Mouse (Mus musculus): ENCODE measurements at regions not wholly inside any gene's neighbourhood (a gene's known extent, or its start where the extent isn't known, plus 50 kb on each side); places are given as distances from the start of the nearest gene placed in this dataset.
"Not testable (repeated sequence)": the region's sequence is repeated elsewhere in the genome, so short reads cannot be mapped to it uniquely, and the experiment has no call there.

GRCm38 (mm10) chr17:16571403-16571802 lies 492.5 kb upstream of the Zfp960 start:
- in situ Hi-C loops (cut with MboI, MseI) = no loop called here

DNA sequence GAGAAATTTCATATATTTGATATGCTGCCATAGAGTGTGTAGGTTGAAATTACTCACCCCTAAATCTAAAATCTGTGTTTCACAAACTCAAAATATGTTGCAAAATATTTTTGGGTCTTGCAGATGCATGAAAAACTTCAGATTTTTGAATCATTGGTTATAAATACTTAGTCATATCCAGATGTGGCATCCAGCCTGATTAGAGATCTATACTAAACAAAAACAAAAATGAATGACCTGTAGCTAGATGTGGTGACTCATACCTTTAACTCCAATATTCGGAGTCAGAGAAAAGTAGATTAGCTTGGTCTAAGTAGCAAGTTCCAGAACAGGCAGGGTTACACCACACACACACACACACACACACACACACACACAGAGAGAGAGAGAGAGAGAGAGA lies 475.1 kb upstream of the Zfp960 start:
- in situ Hi-C loops (cut with MboI, MseI) = no loop called here

DNA sequence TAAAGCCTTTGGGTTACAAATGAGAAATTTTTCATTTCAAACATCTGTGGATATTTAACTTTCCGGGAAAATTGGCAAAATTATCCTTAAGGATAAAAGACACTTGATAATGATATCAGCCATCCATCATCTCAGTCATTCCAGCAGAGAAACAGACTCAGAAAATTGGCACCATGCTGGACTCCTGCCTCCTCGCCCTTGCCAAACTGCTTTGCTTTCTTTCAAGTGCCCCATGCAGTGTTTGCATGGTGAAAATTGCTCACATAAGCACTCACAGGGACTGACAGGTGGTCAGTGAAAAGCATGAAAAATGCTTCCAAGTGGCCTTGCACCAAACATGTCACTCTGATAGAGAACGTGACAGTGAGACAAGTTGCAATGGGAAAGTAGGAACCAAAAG lies 464.2 kb upstream of the Zfp960 start:
- in situ Hi-C loops (cut with MboI, MseI) = no loop called here

GRCm38 (mm10) chr17:16612405-16612979 lies 451.4 kb upstream of the Zfp960 start:
- in situ Hi-C loops (cut with MboI, MseI) = no loop called here

DNA sequence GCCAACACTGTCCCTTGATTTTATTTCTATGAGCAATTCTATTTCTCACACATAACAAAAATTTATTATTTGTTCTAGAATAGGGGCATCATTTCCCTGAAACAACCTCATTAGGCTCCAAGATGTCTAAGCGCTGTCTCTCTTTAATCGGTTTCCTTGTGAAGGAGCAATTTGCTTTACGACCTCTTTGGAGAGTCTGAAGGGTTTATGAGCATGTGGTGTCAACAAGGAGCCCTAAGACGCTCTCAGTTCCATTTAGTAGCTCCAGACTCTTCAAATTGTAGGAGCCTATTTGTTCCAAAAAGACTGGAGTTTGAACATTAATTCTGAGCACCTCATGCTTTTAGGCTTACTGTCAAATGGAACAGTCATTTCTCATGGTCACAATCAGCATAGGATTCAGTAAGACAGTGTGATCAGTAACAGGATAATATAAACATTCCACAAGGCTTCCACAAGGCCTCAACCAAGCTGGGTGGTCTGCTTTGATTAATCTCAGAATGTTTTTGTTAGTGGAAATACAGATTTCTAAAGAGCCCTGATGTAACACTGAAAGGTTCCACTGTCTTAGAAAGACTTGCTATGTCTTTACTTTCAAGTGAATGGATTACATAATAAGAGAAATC lies 441.9 kb upstream of the Zfp960 start:
- in situ Hi-C loops (cut with MboI, MseI) = no loop called here

DNA sequence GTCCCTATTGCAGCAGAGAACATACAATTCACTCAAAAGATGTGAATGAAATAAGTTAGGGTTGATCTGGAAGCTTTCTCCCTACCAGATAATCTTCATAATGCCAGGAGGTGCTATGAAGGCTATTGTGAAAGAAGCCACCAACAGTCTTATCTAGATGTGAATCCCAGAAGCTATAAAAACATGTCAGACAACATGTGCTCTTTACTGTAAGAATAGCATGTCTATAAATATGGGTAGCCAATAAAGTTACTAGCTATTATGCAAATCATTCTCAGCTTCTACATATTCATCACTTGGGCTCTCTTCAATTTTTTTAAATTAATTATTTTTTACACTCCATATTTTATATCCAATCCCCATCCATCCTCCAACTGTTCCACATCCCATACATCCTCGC lies 434.1 kb upstream of the Zfp960 start:
- in situ Hi-C loops (cut with MboI, MseI) = loop anchor here (25.0 kb wide), 1 partner anchor 518 kb away; no protein-coding TSS in a partner anchor

- in situ Hi-C loops (cut with MboI, MseI) = loop anchor here (25.0 kb wide), 1 partner anchor 521 kb away; no protein-coding TSS in a partner anchor
These were observed 430.5 kb upstream of the Zfp960 start for GRCm38 (mm10) chr17:16633426-16633825.

GRCm38 (mm10) chr17:16637463-16637862 lies 426.4 kb upstream of the Zfp960 start:
- in situ Hi-C loops (cut with MboI, MseI) = loop anchor here (25.0 kb wide), 1 partner anchor 525 kb away; no protein-coding TSS in a partner anchor

- in situ Hi-C loops (cut with MboI, MseI) = loop anchor here (25.0 kb wide), 1 partner anchor 536 kb away; no protein-coding TSS in a partner anchor
These were observed 416.0 kb upstream of the Zfp960 start for GRCm38 (mm10) chr17:16647942-16648341.

GRCm38 (mm10) chr17:16665253-16665652 lies 398.7 kb upstream of the Zfp960 start:
- in situ Hi-C loops (cut with MboI, MseI) = no loop called here

GRCm38 (mm10) chr17:16667606-16668005 lies 396.3 kb upstream of the Zfp960 start:
- in situ Hi-C loops (cut with MboI, MseI) = no loop called here

GRCm38 (mm10) chr17:16704199-16704598 lies 359.7 kb upstream of the Zfp960 start:
- in situ Hi-C loops (cut with MboI, MseI) = loop anchor here (25.0 kb wide), 1 partner anchor 983 kb away; no protein-coding TSS in a partner anchor

GRCm38 (mm10) chr17:16705890-16706289 lies 358.0 kb upstream of the Zfp960 start:
- in situ Hi-C loops (cut with MboI, MseI) = loop anchor here (25.0 kb wide), 1 partner anchor 981 kb away; no protein-coding TSS in a partner anchor

DNA sequence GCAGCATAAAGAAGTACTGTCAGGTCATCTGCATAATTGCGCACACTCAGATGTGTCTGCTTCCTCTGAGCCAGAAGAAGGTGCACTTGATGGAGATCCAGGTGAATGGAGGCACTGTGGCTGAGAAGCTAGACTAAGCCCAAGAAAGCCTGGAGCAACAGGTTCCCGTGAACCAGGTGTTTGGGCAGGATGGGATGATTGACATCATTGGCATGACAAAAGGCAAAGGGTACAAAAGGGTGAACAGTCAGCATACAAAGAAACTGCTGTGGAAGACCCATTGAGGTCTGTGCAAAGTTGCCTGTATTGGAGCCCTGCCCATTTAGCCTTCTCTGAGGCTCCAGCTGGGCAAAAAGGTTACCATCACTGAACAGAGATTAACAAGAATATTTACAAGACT lies 337.0 kb upstream of the Zfp960 start:
- in situ Hi-C loops (cut with MboI, MseI) = loop anchor here (10.0 kb wide), 1 partner anchor 58 kb away; no protein-coding TSS in a partner anchor

DNA sequence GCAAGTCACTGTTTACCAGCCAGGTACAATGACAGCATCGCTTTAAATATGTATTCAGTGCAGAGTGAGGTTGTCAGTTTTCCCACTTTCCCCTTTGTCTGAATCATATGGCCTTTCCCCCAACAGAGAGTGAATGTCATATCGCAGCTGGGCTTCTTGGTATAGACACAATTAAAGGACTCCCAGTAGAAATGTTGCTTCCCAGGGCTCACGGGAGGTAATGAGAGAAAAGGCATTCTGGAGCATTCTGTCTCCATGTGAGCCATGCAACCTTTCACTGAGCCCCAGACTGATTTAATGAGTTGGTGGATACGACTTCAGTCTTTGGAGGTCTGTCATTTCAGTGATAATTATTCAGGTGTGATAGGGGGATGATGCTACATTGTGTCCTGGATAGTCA lies 310.8 kb upstream of the Zfp960 start:
- in situ Hi-C loops (cut with MboI, MseI) = no loop called here

DNA sequence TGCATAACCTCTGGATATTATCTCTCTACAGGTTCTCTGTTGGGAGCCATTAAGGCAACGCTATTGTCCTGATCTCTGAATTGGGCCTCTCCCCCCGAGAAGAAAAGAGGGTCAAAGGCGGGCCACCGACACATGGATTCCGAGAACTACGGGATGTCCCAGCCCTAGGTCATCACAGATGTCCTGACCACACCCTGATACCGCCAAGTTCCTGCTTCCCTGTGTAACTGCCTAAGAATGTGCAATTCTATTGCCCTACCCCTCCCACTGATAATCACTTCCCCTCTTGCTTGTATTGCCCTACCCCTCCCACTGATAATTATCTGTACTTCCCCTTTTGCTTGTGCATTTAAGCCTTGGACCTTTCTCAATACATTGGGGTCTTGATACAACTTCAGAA lies 293.3 kb upstream of the Zfp960 start:
- in situ Hi-C loops (cut with MboI, MseI) = not testable (repeated sequence)

DNA sequence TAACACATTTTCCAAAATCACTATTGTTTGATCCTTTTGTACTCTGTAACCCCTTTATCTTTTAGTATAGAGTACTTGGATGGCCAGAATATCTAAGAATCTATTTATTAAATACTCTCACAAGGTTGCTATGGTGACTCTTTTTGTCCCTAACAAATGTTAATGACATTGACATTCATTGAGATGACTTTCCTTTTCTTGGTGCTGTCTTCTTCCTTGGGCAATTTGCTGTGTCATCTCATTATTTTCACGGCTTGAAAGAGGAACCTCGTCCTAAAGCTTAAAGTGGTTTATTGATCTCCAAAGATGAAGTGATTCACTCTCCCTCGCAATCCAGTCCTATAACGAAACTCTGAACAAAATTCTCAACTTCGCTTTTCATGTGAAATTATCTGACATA lies 265.6 kb upstream of the Zfp960 start:
- in situ Hi-C loops (cut with MboI, MseI) = no loop called here

- in situ Hi-C loops (cut with MboI, MseI) = no loop called here
These were observed 258.9 kb upstream of the Zfp960 start for GRCm38 (mm10) chr17:16804986-16805385.

DNA sequence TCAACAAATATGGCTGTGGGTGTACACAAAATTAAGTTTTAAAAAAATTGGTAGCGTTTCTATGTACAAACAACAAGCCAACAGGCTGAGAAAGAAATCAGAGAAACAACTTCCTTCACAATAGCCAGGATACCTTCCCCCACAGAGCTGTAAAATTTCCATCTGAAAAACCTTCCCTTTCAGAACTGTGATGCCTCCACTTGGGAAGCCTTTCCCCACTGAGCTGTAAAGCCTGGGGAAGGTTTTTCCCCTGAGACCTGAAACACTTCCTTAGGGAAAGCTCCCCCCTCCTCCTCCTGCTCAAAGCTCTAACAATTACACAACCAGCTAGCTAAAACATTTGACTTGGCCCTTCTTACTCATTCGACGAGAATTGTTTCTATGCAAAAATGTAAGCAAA lies 245.5 kb upstream of the Zfp960 start:
- in situ Hi-C loops (cut with MboI, MseI) = no loop called here

DNA sequence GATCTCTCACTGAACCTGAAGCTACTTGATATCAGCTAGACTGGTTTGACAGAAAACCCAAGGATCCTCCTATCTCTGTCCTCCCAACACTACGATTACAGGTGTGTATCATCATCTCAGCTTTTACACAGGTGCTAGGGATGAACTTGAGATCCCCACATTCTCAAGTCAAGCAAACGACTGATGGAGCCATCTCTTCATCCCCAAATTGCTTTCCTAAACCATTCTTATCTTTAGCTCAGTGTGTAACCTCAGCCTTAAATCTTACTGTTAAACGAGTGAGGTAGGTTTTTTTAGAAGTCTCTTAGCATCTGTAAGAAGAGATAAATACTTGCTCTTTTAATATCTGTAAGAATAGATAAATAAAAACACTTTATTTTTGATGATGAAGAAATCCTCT lies 242.2 kb upstream of the Zfp960 start:
- in situ Hi-C loops (cut with MboI, MseI) = no loop called here

DNA sequence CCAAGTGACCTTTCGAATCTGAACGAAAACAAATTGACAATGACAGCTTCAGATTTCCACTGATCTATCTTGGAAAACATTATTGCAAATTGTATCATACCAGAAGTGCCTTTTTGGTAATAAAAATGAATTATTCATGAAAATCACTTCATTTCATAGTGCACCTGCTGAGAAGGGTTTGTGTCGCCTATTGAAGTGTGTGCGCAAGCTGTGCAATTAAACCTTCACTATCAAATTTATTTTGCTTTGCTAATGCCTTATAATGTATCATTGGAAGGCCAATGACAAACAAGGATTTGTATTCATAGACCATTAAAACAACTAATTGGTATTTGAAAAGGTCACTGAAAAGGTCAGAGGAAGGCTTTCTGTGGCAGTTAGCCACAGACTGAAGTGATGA lies 224.8 kb upstream of the Zfp960 start:
- in situ Hi-C loops (cut with MboI, MseI) = no loop called here

DNA sequence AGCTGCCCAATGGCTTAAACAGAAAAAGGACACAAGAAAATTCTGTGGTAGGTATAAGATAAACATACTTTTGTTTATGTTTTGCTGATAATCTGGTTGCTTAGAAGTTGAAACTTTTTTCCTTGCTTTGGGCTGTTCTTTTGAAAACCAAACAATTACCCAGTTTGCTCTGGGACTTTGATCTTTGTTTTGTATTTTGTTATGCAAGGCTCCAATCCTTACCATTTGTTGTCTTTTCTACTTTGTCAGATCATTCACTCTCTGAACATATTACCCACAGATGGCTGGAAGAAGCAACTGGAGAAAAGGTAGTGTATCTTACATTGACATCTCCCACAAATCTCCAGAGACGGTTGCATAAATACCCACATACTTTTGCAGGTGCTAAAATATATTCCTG lies 203.1 kb upstream of the Zfp960 start:
- in situ Hi-C loops (cut with MboI, MseI) = no loop called here

- in situ Hi-C loops (cut with MboI, MseI) = no loop called here
These were observed 163.1 kb upstream of the Zfp960 start for GRCm38 (mm10) chr17:16900791-16901190.
